Mouse (Mus musculus): ENCODE data around the gene Ccdc190.

DNA sequence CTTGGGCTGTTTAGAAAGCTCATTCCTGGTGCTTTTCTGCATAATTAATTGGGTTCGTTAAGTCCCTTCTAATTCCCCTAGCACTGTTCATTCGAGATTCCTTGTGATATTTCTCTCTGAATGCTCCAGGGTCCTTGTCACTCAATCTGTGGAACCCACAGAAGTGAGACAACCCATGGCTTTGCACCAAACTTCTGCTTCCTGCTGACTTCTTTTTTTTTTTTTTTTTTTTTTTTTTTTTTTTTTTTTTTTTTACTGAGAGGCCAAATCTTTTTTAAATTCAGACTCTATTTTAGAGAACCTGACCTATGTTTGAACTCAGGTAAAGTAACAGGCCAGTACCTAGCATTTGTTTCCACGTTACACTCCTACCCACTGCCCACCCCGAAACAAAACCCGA, 48.3 kb upstream of the Ccdc190 start:
- TF ChIP-seq CTCF (IDR thresholded peaks at IDR 0.05; ENCODE audit: low read depth) (no peak), EP300 (optimal IDR thresholded peaks at IDR 0.05) (no peak)

Data from stomach, postnatal 0 days (tissue).